9 mouse cellular contexts compared by ENCODE assay signal in genomic region chr8:84003612-84004246, GRCm38 (mm10). TPM values are rescaled to one million over a fixed set of nuclear protein-coding genes. Genes with fewer than 3 reads are reported as not detected.
DNase-seq lines count a peak whose midpoint lies in the region; ATAC-seq and TF ChIP-seq lines count a peak whose summit lies in the region.
"Had no signal": no experiment of that assay in that cellular context is flagged by ENCODE, and none has a peak within 500 bp of the region (broad histone marks: within the 10 kb centered on the region; RNA-seq: fewer than 3 reads in every experiment).

No protein-coding gene starts in this region.

- H3K36me3 ChIP-seq in neural tube, embryonic 11.5 days (ENCODE audit: control insufficient read depth, insufficient read depth, low read length): peaks cover 2% of the 10 kb centered on the region
- H3K36me3 ChIP-seq in limb, embryonic 15.5 days: peaks cover 31% of the 10 kb centered on the region
- 0 out of 2 replicates have a peak, but pooled peaks cover 3% of the 10 kb centered on the region for H3K36me3 ChIP-seq in stomach, postnatal 0 days (ENCODE audit: control insufficient read depth, insufficient read depth, low read length)

- ATAC-seq in neural tube, embryonic 11.5 days (ENCODE audit: insufficient read depth, low FRiP score, low TSS enrichment): no peak
- no peak for ATAC-seq in limb, embryonic 15.5 days (ENCODE audit: insufficient number of reproducible peaks, low FRiP score, low TSS enrichment, low read depth)
- no peak for ATAC-seq in stomach, postnatal 0 days (ENCODE audit: low FRiP score, low TSS enrichment)
- no peak for ATAC-seq in megakaryocyte-erythroid progenitor cell, adult 5-6 weeks (replicated peaks; ENCODE audit: low FRiP score, low TSS enrichment, poor library complexity, severe bottlenecking)

- no peak for TF ChIP-seq EP300 in stomach, postnatal 0 days (optimal IDR thresholded peaks at IDR 0.05)

- no peak for TF ChIP-seq CTCF in stomach, postnatal 0 days (IDR thresholded peaks at IDR 0.05; ENCODE audit: low read depth)

- no peaks in the 10 kb centered on the region for H3K9me3 ChIP-seq in neural tube, embryonic 11.5 days (ENCODE audit: control insufficient read depth, low read length)
- no peaks in the 10 kb centered on the region for H3K9me3 ChIP-seq in limb, embryonic 15.5 days
- no peaks in the 10 kb centered on the region for H3K9me3 ChIP-seq in stomach, postnatal 0 days (ENCODE audit: control insufficient read depth, low read length)

- peaks cover 17% of the 10 kb centered on the region for H3K4me1 ChIP-seq in neural tube, embryonic 11.5 days (ENCODE audit: control insufficient read depth, insufficient read depth, low read length)
- H3K4me1 ChIP-seq in limb, embryonic 15.5 days: peaks cover 41% of the 10 kb centered on the region
- peaks cover 12% of the 10 kb centered on the region for H3K4me1 ChIP-seq in stomach, postnatal 0 days (replicated peaks; ENCODE audit: control insufficient read depth, insufficient read depth)

- H3K27ac ChIP-seq in neural tube, embryonic 11.5 days (ENCODE audit: low read depth, low read length): no peak overlapping the region
- peak overlapping the region; percentile 89; the same call in 1 of the 2 replicates for H3K27ac ChIP-seq in limb, embryonic 15.5 days
- no peak overlapping the region for H3K27ac ChIP-seq in stomach, postnatal 0 days (replicated peaks)

- DNase-seq in cerebellum, adult 11-12 months: peak; percentile 29
- DNase-seq in cerebellum, adult 9-10 months: no peak
- no peak for DNase-seq in neural tube, embryonic 11.5 days (ENCODE audit: low spot score)
- no peak for DNase-seq in neural tube, embryonic 10.5 days (ENCODE audit: extremely low spot score, low spot score)
- no peak for DNase-seq in stomach, postnatal 0 days (ENCODE audit: low spot score)
- DNase-seq in right cerebral cortex, adult 2 months (ENCODE audit: low spot score in 2 of 2): no peak
- DNase-seq: lung, adult 18-20 months had no signal

- H3K4me3 ChIP-seq in neural tube, embryonic 11.5 days (ENCODE audit: low read depth, low read length): no peak overlapping the region
- H3K4me3 ChIP-seq in limb, embryonic 15.5 days: peak overlapping the region; percentile 61
- H3K4me3 ChIP-seq in stomach, postnatal 0 days (ENCODE audit: low read depth, low read length): peak overlapping the region; percentile 54; the same call in 1 of the 2 replicates

- WGBS in neural tube, embryonic 11.5 days: 78% methylated on average over 6 of the region's 6 CpGs
- WGBS in limb, embryonic 15.5 days: 71% methylated on average over 6 of the region's 6 CpGs
- WGBS in stomach, postnatal 0 days: 74% methylated on average over 6 of the region's 6 CpGs

- peak overlapping the region; percentile 60; the same call in 1 of the 2 replicates for H3K4me2 ChIP-seq in neural tube, embryonic 11.5 days (ENCODE audit: low read depth)
- peak overlapping the region; percentile 93 for H3K4me2 ChIP-seq in limb, embryonic 15.5 days
- peak overlapping the region; percentile 77 for H3K4me2 ChIP-seq in stomach, postnatal 0 days (replicated peaks; ENCODE audit: low read depth)

- H3K9ac ChIP-seq in neural tube, embryonic 11.5 days (ENCODE audit: low read length): no peak overlapping the region
- H3K9ac ChIP-seq in limb, embryonic 15.5 days: no peak overlapping the region
- no peak overlapping the region for H3K9ac ChIP-seq in stomach, postnatal 0 days (ENCODE audit: low read length)

- peaks cover 20% of the 10 kb centered on the region for H3K27me3 ChIP-seq in neural tube, embryonic 11.5 days (ENCODE audit: control insufficient read depth, insufficient read depth, low read length)
- no peaks in the 10 kb centered on the region for H3K27me3 ChIP-seq in limb, embryonic 15.5 days
- H3K27me3 ChIP-seq in stomach, postnatal 0 days (ENCODE audit: control insufficient read depth, insufficient read depth, low read length): no peaks in the 10 kb centered on the region

RNA-seq across cellular contexts. Expression of gene 1700067K01Rik, which starts 2.4 kb away (rescaled TPM):
- 0.70 and 0.77 TPM in 2 replicates for polyA plus RNA-seq in neural tube, embryonic 11.5 days (2014; fragmentation: Nextera tagmentation; extraction: Ambion mirVana)
- polyA plus RNA-seq in limb, embryonic 15.5 days (2015; fragmentation: Nextera tagmentation; extraction: Ambion mirVana): 0.58 and 1.00 TPM in 2 replicates
- 0.36 and 0.38 TPM in 2 replicates for polyA plus RNA-seq in stomach, postnatal 0 days (2015; fragmentation: Nextera tagmentation; extraction: Ambion mirVana)
- total RNA-seq in megakaryocyte-erythroid progenitor cell, adult 5-6 weeks (2014; fragmentation: Nextera tagmentation): 1.4 and 2.3 TPM in 2 replicates
- 0.76 and 2.3 TPM in 2 replicates for total RNA-seq in megakaryocyte-erythroid progenitor cell, adult 5-6 weeks (2017)

RNA-seq across cellular contexts. Expression of gene Samd1, which starts 6.3 kb away (rescaled TPM):
- 14.4 and 16.5 TPM in 2 replicates for polyA plus RNA-seq in neural tube, embryonic 11.5 days (2014; fragmentation: Nextera tagmentation; extraction: Ambion mirVana)
- 8.8 and 10.6 TPM in 2 replicates for polyA plus RNA-seq in limb, embryonic 15.5 days (2015; fragmentation: Nextera tagmentation; extraction: Ambion mirVana)
- 4.2 and 4.5 TPM in 2 replicates for polyA plus RNA-seq in stomach, postnatal 0 days (2015; fragmentation: Nextera tagmentation; extraction: Ambion mirVana)
- 103 and 123 TPM in 2 replicates for total RNA-seq in megakaryocyte-erythroid progenitor cell, adult 5-6 weeks (2014; fragmentation: Nextera tagmentation)
- total RNA-seq in megakaryocyte-erythroid progenitor cell, adult 5-6 weeks (2017): 57.4 and 79.8 TPM in 2 replicates

RNA-seq across cellular contexts. Expression of gene 2210011C24Rik, which starts 8.2 kb away (rescaled TPM):
- polyA plus RNA-seq in neural tube, embryonic 11.5 days (2014; fragmentation: Nextera tagmentation; extraction: Ambion mirVana): not detected in 2 replicates
- polyA plus RNA-seq in limb, embryonic 15.5 days (2015; fragmentation: Nextera tagmentation; extraction: Ambion mirVana): 0.27 and 0.71 TPM in 2 replicates
- 5.8 and 6.1 TPM in 2 replicates for polyA plus RNA-seq in stomach, postnatal 0 days (2015; fragmentation: Nextera tagmentation; extraction: Ambion mirVana)
- not detected in 2 replicates for total RNA-seq in megakaryocyte-erythroid progenitor cell, adult 5-6 weeks (2014; fragmentation: Nextera tagmentation)
- total RNA-seq in megakaryocyte-erythroid progenitor cell, adult 5-6 weeks (2017): not detected in 2 replicates

RNA-seq across cellular contexts. Expression of gene Palm3, which starts 17.5 kb away (rescaled TPM):
- polyA plus RNA-seq in neural tube, embryonic 11.5 days (2014; fragmentation: Nextera tagmentation; extraction: Ambion mirVana): 4.4 TPM in 2 replicates
- 5.4 and 5.5 TPM in 2 replicates for polyA plus RNA-seq in limb, embryonic 15.5 days (2015; fragmentation: Nextera tagmentation; extraction: Ambion mirVana)
- 0.96 and 1.3 TPM in 2 replicates for polyA plus RNA-seq in stomach, postnatal 0 days (2015; fragmentation: Nextera tagmentation; extraction: Ambion mirVana)
- total RNA-seq in megakaryocyte-erythroid progenitor cell, adult 5-6 weeks (2014; fragmentation: Nextera tagmentation): not detected in 2 replicates
- total RNA-seq in megakaryocyte-erythroid progenitor cell, adult 5-6 weeks (2017): 0.30 TPM in 1 of 2 replicates, not detected in the other

RNA-seq across cellular contexts. Expression of gene Prkaca, which starts 30.9 kb away (rescaled TPM):
- polyA plus RNA-seq in neural tube, embryonic 11.5 days (2014; fragmentation: Nextera tagmentation; extraction: Ambion mirVana): 154 and 171 TPM in 2 replicates
- 171 and 227 TPM in 2 replicates for polyA plus RNA-seq in limb, embryonic 15.5 days (2015; fragmentation: Nextera tagmentation; extraction: Ambion mirVana)
- polyA plus RNA-seq in stomach, postnatal 0 days (2015; fragmentation: Nextera tagmentation; extraction: Ambion mirVana): 62.4 and 63.1 TPM in 2 replicates
- total RNA-seq in megakaryocyte-erythroid progenitor cell, adult 5-6 weeks (2014; fragmentation: Nextera tagmentation): 35.2 and 49.4 TPM in 2 replicates
- 22.1 and 31.1 TPM in 2 replicates for total RNA-seq in megakaryocyte-erythroid progenitor cell, adult 5-6 weeks (2017)
